Mouse (Mus musculus) gastrocnemius, postnatal 14 days (tissue): ENCODE measurements around the gene Fgd6. TPM values are rescaled to one million over a fixed set of nuclear protein-coding genes. Genes with fewer than 3 reads are reported as not detected.

Experiments
- DNase-seq: peaks from one replicate; pipeline ENCODE4 v3.0.0; 2021; ENCODE audit warnings: mixed read lengths
- intact Hi-C: fragments of 180-260 bp; cut with DNase I; formaldehyde crosslinking; loops from one replicate; pipeline ENCODE4 v1.15.1; 2025; ENCODE audit warnings: low total_unique reads
- total RNA-seq, 2 experiments: library from RNA; stranded (reverse); gene quantifications; 2 replicates each; pipeline ENCODE4 v1.2.3; 2021

Gene Fgd6
- total RNA-seq, 2 experiments from 2014 or later = 2.1 to 2.5 TPM

DNA sequence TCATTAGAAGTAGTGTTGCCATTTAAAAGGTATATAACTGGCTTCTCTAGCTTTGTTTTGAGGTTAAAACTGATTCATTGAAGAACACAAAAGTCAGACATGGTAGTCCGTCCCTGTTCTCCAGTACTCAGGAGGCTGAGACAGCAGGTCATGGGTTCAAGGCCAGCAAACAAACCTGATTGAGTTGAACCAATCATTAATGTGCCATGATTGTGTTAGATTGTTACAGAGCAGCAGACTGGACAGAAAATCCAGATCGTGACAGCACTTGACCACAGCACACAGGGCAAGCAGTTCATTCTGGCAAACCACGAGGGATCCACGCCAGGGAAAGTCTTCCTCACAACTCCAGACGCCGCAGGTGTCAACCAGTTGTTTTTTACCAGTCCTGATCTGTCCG lies 126.2 kb downstream of the Fgd6 start:
- intact Hi-C loops = no loop called here
- no peak for DNase-seq

DNA sequence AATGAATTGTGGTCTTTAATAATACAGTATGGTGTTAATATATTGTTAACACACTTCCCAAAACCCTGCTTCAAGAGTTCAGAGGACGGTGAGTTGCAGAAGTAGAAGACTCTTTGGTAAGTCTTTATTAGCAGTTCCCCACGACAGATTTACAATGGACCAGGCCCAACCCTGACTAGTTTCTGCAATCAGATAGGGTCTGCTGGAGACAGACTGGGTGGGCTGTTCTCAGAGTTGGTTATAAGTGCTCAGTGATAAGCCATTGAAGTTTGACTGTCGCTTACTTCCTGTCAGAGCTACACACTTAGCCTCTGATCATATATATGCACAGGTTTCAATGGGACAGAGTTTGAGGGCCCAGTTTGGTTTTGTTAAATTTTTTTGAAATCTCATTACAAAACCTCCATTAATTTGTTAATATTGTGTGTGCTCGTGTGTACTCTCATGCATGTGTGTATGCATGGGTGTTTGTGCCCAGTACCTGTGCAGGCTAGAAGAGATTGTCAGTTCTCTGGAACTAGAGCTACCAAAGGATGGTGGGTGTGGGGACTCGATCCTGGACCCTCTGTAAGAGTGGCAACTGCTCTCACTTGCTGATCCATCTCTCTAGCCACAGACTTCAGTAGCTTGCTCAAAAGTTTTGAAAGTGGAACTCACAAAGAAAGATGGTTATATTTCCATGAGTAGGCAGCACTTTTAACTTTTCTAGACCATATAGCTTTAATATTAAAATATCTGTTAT lies 128.5 kb downstream of the Fgd6 start:
- no peak for DNase-seq
- intact Hi-C loops = no loop called here

DNA sequence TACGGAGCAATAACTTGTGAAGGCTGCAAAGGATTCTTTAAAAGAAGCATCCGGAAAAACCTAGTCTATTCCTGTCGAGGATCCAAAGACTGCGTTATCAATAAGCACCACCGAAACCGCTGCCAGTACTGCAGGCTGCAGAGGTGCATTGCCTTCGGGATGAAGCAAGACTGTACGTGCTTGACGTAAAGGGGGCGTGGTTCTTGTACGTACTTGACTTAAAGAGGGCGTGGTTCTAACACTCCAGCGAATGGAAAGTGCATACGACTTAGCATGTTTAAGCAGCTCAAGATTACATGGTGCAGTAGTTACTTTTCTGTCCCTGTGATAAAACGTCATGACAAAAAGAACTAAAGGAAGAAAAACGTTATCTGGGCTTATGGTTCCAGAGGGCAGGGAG lies 129.6 kb downstream of the Fgd6 start:
- intact Hi-C loops = no loop called here
- DNase-seq = no peak

DNA sequence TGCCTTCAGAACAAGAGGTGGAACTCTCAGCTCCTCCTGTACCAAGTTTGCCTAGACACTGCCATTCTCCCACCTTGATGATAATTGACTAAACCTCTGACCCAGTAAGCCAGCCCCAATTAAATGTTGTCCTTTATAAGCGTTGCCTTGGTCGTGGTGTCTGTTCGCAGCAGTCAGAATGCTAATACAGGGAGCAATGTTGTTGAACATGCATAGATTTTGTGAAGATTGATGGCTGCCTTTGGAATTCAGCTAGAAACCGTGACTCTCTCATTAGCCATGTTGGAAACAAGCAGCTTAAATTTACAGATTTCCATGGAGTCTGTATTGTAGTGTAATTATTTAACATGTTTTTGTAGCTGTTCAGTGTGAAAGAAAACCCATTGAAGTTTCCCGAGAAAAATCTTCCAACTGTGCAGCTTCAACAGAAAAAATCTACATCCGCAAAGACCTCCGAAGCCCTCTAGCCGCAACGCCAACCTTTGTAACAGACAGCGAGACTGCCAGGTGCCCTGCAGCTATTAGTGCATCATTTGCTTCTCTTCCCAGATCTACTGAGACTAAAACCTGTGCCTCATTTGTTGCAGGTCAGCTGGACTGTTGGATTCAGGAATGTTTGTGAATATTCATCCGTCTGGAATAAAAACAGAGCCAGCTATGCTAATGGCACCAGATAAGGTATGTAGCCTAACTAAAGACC lies 131.4 kb downstream of the Fgd6 start:
- DNase-seq = no peak
- intact Hi-C loops = no loop called here

DNA sequence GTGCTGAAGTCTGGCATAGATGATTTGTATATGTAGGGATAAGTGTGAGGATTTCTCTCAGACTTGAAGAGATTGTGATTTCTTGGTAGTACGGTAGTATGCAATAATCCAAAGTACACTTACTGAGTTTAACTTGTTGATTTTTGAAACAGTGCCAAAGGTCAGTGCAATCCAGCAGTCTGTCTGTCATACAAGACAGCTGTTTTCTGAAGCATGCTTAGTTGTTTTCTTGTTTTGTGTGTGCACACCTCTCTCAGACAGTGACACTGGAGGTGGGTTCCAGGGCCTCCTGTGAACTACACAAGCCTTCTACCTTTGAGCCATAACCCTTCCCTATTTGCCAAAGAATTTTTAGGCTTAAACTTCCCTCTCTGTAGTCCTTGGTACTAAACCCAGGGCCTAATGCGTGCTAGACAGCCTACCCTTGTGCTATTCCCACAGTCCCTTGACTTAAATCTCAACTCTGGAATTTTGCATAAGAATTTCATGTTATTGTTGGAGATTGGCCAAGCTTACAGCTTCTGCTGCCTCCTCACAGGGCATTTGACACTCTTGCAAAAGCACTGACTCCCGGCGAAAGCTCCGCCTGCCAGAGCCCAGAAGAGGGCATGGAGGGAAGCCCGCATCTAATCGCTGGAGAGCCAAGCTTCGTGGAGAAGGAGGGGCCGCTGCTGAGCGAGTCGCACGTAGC lies 135.8 kb downstream of the Fgd6 start:
- intact Hi-C loops = no loop called here
- no peak for DNase-seq

DNA sequence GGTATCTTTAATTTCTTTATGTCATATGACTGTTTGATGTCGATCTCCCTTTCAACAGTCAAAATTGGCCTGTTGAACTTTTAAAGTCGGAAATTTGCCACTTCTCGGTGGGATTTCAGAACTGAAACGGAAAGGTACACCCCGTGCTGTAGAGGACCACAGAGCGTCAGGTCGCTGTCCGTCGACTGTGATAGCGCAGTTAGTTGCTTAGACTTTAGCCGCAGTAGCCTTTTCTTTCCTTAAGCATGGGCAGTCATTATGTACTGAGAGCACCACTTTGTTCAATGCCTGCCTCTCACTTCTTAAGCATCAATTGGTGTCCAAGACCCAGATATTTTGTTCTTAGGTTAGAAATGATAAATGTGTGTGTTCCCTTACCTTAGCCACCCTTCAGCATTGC lies 136.3 kb downstream of the Fgd6 start:
- intact Hi-C loops = no loop called here
- DNase-seq = no peak

DNA sequence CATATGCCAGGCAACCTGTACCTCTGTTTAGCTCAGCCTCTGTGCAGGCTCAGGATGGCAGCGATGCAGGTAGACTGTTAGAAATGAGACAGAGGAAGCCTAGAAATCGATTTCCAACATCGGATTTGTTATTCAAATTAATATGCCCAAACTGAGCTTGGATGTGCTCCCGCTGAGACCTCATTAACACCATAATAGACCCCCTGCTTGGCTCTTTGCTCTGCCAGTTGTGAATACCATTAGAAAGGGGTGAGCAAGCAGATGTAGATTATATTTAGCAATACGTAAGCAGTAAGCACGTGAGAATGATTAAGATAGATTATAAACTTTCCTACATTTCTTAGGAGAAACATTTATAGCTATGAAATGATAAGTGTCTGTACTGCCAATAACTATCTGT lies 136.9 kb downstream of the Fgd6 start:
- no peak for DNase-seq
- intact Hi-C loops = no loop called here

DNA sequence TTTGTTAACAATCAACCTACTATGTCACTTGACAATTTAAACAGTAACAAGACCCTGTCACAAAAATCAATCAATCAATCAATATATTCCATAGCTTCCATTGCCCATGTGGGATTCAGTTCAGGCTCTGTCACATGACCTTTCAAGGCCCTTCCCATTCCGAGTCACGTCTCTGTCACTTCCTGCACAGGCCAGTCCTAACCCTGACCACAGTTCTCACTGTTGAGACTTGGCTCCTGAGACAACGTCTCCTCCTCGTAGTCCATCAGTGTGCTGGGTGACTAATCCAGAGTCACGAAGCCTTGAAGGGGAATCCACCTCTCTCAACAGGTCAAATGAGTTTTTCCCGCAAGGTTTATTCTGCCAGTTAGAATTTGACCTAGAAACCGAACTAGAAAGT lies 138.9 kb downstream of the Fgd6 start:
- DNase-seq = no peak
- intact Hi-C loops = no loop called here

DNA sequence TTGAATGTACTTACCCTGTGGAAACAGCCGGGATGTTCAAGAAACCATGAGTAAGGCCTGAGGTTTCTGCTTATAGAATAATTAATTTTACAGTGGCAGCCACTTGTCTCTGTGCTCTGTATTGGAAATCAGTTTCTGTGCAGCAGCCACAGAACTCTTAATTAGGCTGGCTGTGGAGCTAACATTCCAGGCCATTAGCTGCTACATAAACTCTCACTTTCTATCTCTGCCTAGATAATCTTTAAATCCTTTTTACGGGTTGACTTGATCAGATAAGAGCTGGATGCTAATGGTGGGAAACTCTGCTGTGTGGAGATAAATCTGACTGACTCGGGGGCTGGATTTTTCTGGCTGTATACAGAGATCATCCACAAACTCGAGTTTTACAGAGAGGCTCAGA lies 147.4 kb downstream of the Fgd6 start:
- intact Hi-C loops = no loop called here
- no peak for DNase-seq

Other genes with a start within 250 kb of the Fgd6 start
- gene Usp44, start 204.4 kb upstream of the Fgd6 start, total RNA-seq = under 1 TPM; 0.31 to 0.45 TPM
- 100 to 1,000 TPM; 159 to 171 TPM for gene Metap2, start 138.9 kb upstream of the Fgd6 start, total RNA-seq
- gene Vezt, start 184 bp upstream of the Fgd6 start, total RNA-seq = 10 to 100 TPM; 20.4 to 21.2 TPM
- 1 to 10 TPM; 7.0 to 7.4 TPM for gene Nr2c1, start 112.0 kb downstream of the Fgd6 start, total RNA-seq
- 100 to 1,000 TPM; 552 to 602 TPM for gene Ndufa12, start 162.7 kb downstream of the Fgd6 start, total RNA-seq